Mouse (Mus musculus) kidney, adult 2 months (tissue): Measurements from ENCODE around the gene Gm37240.

Experiments
- CTCF ChIP-seq: fragments of 200-500 bp; conservative IDR thresholded peaks from 2 replicates; pipeline ENCODE4 v1.5.1; 2011; ENCODE audit warnings: low read depth, mild to moderate bottlenecking, control low read depth, low read length, moderate library complexity, mixed read lengths; ENCODE audit not compliant: insufficient read depth, insufficient read length
- POLR2A ChIP-seq: fragments of 200-500 bp; IDR thresholded peaks from one replicate; pipeline ENCODE4 v1.6.1; 2011; ENCODE audit warnings: low read depth, low read length, control low read depth

- TF ChIP-seq CTCF (no peak), POLR2A (no peak)
Measured at GRCm38 (mm10) chr3:85186661-85187076, 700.6 kb downstream of the Gm37240 start.
